8 mouse cellular contexts compared by ENCODE assay signal in the genomic region with DNA sequence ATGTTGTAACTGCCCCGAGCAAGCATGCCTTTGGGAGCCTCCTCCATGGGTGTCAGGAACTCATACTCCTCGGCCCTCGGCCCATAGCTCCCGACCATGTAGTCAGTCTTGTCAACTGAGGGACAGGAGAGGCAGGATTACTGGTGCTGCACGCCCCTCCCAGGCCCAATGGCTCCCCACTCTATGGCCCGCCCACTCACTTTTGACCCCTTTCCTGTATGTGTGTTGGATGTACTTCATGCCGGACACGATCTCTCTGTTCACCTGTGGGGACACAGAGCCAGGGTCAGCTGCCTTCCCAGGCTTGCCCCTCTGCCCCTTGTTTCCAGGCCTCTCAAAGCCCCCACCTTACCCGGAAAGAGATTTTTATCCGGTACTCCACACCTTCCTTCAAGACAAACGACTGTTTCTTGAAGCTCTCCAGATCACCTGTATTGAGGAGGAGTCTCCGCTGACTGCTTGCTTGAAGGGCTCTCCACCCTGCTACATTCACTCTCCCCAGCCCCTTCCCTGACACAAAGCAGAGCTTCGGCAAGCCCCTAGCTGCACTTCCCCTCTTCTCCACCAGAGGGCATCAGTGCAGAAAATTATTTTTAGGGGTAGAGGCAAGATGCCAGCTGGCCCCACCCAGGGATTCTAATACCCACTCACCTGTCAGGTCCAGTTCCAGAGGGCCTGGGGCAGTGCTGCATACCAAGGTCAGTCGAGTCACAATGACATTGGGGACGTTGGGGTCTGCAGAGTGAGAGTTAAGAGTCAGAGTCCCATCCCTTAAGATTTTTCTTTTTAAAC. TPM values are rescaled to one million over a fixed set of nuclear protein-coding genes. Genes with fewer than 3 reads are reported as not detected.
DNase-seq lines count a peak whose midpoint lies in the region; ATAC-seq lines count a peak whose summit lies in the region.

No protein-coding gene starts in this region.

- H3K4me1 ChIP-seq in erythroblast, embryonic 14.5 days (ENCODE audit: control insufficient read depth), result peaks cover 56% of the 10 kb centered on the region
- peaks cover 24% of the 10 kb centered on the region for H3K4me1 ChIP-seq in heart, embryonic 16.5 days (ENCODE audit: control insufficient read depth, insufficient read depth, low read length)
- peaks cover 22% of the 10 kb centered on the region for H3K4me1 ChIP-seq in lung, embryonic 16.5 days (replicated peaks; ENCODE audit: control insufficient read depth, insufficient read depth, low read length)

- peak overlapping the region; percentile 92 for H3K27ac ChIP-seq in heart, embryonic 16.5 days (ENCODE audit: low read length)
- peak overlapping the region; percentile 94 for H3K27ac ChIP-seq in lung, embryonic 16.5 days (ENCODE audit: low read length)

- H3K27me3 ChIP-seq in erythroblast, embryonic 14.5 days (ENCODE audit: control insufficient read depth), result no peaks in the 10 kb centered on the region
- no peaks in the 10 kb centered on the region for H3K27me3 ChIP-seq in heart, embryonic 16.5 days (ENCODE audit: control insufficient read depth, insufficient read depth, low read length)
- no peaks in the 10 kb centered on the region for H3K27me3 ChIP-seq in lung, embryonic 16.5 days (ENCODE audit: control insufficient read depth, insufficient read depth, low read depth, low read length)

- 49% methylated on average over 15 of the region's 15 CpGs for WGBS in heart, embryonic 16.5 days
- WGBS in lung, embryonic 16.5 days, result 44% methylated on average over 15 of the region's 15 CpGs

- peaks cover 3% of the 10 kb centered on the region; the same call in 1 of the 2 replicates for H3K9me3 ChIP-seq in erythroblast, embryonic 14.5 days (ENCODE audit: control insufficient read depth, low read length)
- H3K9me3 ChIP-seq in heart, embryonic 16.5 days (replicated peaks; ENCODE audit: control insufficient read depth, low read length), result peaks cover 3% of the 10 kb centered on the region; the same call in 1 of the 2 replicates
- peaks cover 5% of the 10 kb centered on the region for H3K9me3 ChIP-seq in lung, embryonic 16.5 days (ENCODE audit: control insufficient read depth, low read length)

- peak; percentile 81 for DNase-seq in ES-CJ7 (ENCODE audit: low read depth, low spot score)
- peak; percentile 74 for DNase-seq in brain, adult 2 months (ENCODE audit: low read depth, low spot score)
- peak; percentile 80 to 83 for DNase-seq in kidney, postnatal 25 days
- peak; percentile 63 for DNase-seq in ovary, postnatal 14 days (ENCODE audit: low spot score)
- DNase-seq in thymus, postnatal 36 days, result peak; percentile 78 to 83

- peak overlapping the region; percentile 90 for H3K4me3 ChIP-seq in erythroblast, embryonic 14.5 days (replicated peaks)
- H3K4me3 ChIP-seq in heart, embryonic 16.5 days (ENCODE audit: low read length), result peak overlapping the region; percentile 92
- H3K4me3 ChIP-seq in lung, embryonic 16.5 days (ENCODE audit: low read length), result peak overlapping the region; percentile 91

- ATAC-seq in heart, embryonic 16.5 days (replicated peaks; ENCODE audit: extremely low read depth, insufficient read depth, low FRiP score), result no peak
- 0 out of 2 replicates have a peak, but pooled peaks have one; percentile 5 for ATAC-seq in lung, embryonic 16.5 days (ENCODE audit: low read depth)

- H3K36me3 ChIP-seq in erythroblast, embryonic 14.5 days (ENCODE audit: control insufficient read depth), result peaks cover 42% of the 10 kb centered on the region
- H3K36me3 ChIP-seq in heart, embryonic 16.5 days (ENCODE audit: control insufficient read depth, insufficient read depth), result peaks cover 29% of the 10 kb centered on the region
- H3K36me3 ChIP-seq in lung, embryonic 16.5 days (ENCODE audit: control insufficient read depth, insufficient read depth, low read length), result peaks cover 29% of the 10 kb centered on the region

- peak overlapping the region; percentile 95 for H3K4me2 ChIP-seq in heart, embryonic 16.5 days (ENCODE audit: low read depth, low read length)
- H3K4me2 ChIP-seq in lung, embryonic 16.5 days (ENCODE audit: low read depth, low read length), result peak overlapping the region; percentile 74

- peak overlapping the region; percentile 95 for H3K9ac ChIP-seq in heart, embryonic 16.5 days (ENCODE audit: low read length)
- peak overlapping the region; percentile 94 for H3K9ac ChIP-seq in lung, embryonic 16.5 days (ENCODE audit: low read length)

RNA-seq across cellular contexts. Expression of gene Arhgdia, which starts 1.9 kb away (rescaled TPM):
- polyA plus RNA-seq in erythroblast, embryonic 14.5 days (2012), result 52.3 and 59.5 TPM in 2 replicates
- polyA plus RNA-seq in heart, embryonic 16.5 days (2015; fragmentation: Nextera tagmentation; extraction: Ambion mirVana), result 435 and 439 TPM in 2 replicates
- 654 and 680 TPM in 2 replicates for polyA plus RNA-seq in lung, embryonic 16.5 days (2015; fragmentation: Nextera tagmentation; extraction: Ambion mirVana)

RNA-seq across cellular contexts. Expression of gene P4hb, which starts 6.5 kb away (rescaled TPM):
- polyA plus RNA-seq in erythroblast, embryonic 14.5 days (2012), result 23.2 and 24.6 TPM in 2 replicates
- polyA plus RNA-seq in heart, embryonic 16.5 days (2015; fragmentation: Nextera tagmentation; extraction: Ambion mirVana), result 435 and 437 TPM in 2 replicates
- 829 and 841 TPM in 2 replicates for polyA plus RNA-seq in lung, embryonic 16.5 days (2015; fragmentation: Nextera tagmentation; extraction: Ambion mirVana)

RNA-seq across cellular contexts. Expression of gene Alyref, which starts 18.7 kb away (rescaled TPM):
- polyA plus RNA-seq in erythroblast, embryonic 14.5 days (2012), result 56.7 and 59.1 TPM in 2 replicates
- 223 and 229 TPM in 2 replicates for polyA plus RNA-seq in heart, embryonic 16.5 days (2015; fragmentation: Nextera tagmentation; extraction: Ambion mirVana)
- 82.6 and 266 TPM in 2 replicates for polyA plus RNA-seq in lung, embryonic 16.5 days (2015; fragmentation: Nextera tagmentation; extraction: Ambion mirVana)

RNA-seq across cellular contexts. Expression of gene Anapc11, which starts 18.7 kb away (rescaled TPM):
- polyA plus RNA-seq in erythroblast, embryonic 14.5 days (2012), result 12.9 and 19.1 TPM in 2 replicates
- polyA plus RNA-seq in heart, embryonic 16.5 days (2015; fragmentation: Nextera tagmentation; extraction: Ambion mirVana), result 179 and 193 TPM in 2 replicates
- polyA plus RNA-seq in lung, embryonic 16.5 days (2015; fragmentation: Nextera tagmentation; extraction: Ambion mirVana), result 215 and 224 TPM in 2 replicates

RNA-seq across cellular contexts. Expression of gene Ppp1r27, which starts 28.6 kb away (rescaled TPM):
- 0.05 TPM in 1 of 2 replicates, not detected in the other for polyA plus RNA-seq in erythroblast, embryonic 14.5 days (2012)
- polyA plus RNA-seq in heart, embryonic 16.5 days (2015; fragmentation: Nextera tagmentation; extraction: Ambion mirVana), result 3.3 and 8.5 TPM in 2 replicates
- polyA plus RNA-seq in lung, embryonic 16.5 days (2015; fragmentation: Nextera tagmentation; extraction: Ambion mirVana), result 0.95 and 2.6 TPM in 2 replicates

Comparison
In these comparisons a context has a peak if more than half of its experiments do, and no peak if none do; other contexts are left out.
1. RNA of gene P4hb, which starts 6.5 kb away (polyA plus RNA-seq): 829 to 841 TPM in lung, embryonic 16.5 days and 435 to 437 TPM in heart, embryonic 16.5 days; 23.2 to 24.6 TPM in erythroblast, embryonic 14.5 days; every median in the first group is over 10 times any median in the second.
2. Peak in every context shown above with its lines, with median percentiles within 50 percentile points of each other: DNase-seq and H3K4me3 ChIP-seq.